Mouse (Mus musculus) CH12F3 (cell line): Measurements from ENCODE around the gene Hs3st3a1.

Experiments used
- in situ Hi-C: fragments of 300-500 bp; cut with MboI; formaldehyde crosslinking; loops from 2 replicates; pipeline ENCODE4 v1.14.3; 2020; ENCODE audit warnings: low sequenced_read_pairs

Gene Hs3st3a1

DNA sequence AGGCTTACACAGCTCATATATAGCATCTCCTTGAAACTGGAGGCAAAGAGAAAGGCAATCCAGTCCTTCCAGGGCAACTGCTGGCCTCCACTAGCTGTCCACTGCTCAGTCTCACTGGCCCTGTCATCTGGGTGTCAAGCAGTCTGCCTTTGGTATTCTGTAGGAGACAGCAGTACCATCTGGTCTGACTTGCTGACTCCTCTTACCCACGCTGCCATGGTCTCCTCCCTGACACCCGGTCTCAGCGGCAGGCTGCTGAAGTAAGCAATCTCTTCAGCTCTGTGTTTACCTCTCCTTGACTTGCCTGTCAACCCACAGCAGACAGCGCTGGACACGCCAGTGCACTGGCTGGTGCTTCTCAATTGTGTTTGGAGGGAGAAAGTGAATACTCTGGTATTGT, 109.1 kb downstream of the Hs3st3a1 start:
- in situ Hi-C loops, result no loop called here

GRCm38 (mm10) chr11:64549380-64549779, 114.2 kb downstream of the Hs3st3a1 start:
- in situ Hi-C loops, result no loop called here

DNA sequence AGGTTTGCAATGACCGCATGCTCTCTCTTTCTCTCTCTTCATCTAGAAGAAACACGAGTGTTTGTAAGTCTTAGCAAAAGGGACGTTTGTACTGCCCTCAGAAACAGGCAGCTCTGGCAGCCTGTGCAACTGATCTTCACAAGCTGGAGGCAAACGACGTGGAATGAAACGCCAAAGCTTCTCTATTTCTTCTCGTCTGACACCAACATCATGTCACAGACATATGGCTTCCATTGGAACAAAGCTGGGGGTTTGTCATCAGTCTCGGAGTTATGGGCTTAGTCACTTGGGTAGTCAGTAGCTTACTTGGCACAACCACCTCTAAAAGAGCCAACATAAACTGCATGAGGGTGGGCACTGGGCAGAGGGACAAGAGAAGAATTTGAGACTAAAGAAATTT, 114.8 kb downstream of the Hs3st3a1 start:
- in situ Hi-C loops, result no loop called here

- in situ Hi-C loops, result no loop called here
These were observed 123.2 kb downstream of the Hs3st3a1 start for GRCm38 (mm10) chr11:64558282-64558681.

- in situ Hi-C loops, result no loop called here
These were observed 124.3 kb downstream of the Hs3st3a1 start for GRCm38 (mm10) chr11:64559388-64559787.

DNA sequence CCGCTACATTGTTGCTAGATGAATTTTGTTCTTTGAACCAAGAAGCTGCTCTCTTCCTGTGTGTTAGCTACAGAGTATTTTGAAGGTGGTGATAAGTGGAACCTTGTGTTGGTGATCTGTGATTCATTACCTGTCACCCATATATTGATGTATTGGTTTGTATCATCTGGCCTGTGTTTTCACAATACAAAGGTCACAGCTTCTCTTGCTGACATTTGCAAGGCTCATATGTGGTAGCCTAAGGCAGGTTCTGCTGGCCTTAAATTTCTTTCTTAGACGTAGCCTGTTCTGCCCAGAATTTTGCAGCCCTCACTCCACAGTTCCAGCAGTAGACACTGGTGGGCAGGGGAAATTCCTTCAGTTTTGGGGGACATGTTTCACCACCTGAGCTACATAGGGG, 125.3 kb downstream of the Hs3st3a1 start:
- in situ Hi-C loops, result no loop called here

GRCm38 (mm10) chr11:64562771-64563170, 127.6 kb downstream of the Hs3st3a1 start:
- in situ Hi-C loops, result no loop called here
